Mouse (Mus musculus): ENCODE data around the gene Myl10. TPM values are rescaled to one million over a fixed set of nuclear protein-coding genes. Genes with fewer than 3 reads are reported as not detected.

Gene Myl10
- polyA plus RNA-seq, 1 experiment from 2014 or later, result 0.36 TPM

GRCm38 (mm10) chr5:136664497-136664896, 28.4 kb upstream of the Myl10 start:
- Histone ChIP-seq H3K4me2 (ENCODE audit: low read depth, low read length) (no peak overlapping the region), H3K4me3 (replicated peaks; ENCODE audit: low read length) (no peak overlapping the region), H3K27ac (ENCODE audit: low read length) (no peak overlapping the region), H3K4me1 (ENCODE audit: control insufficient read depth, insufficient read depth, low read length) (no peaks in the 10 kb centered on the region), H3K36me3 (ENCODE audit: control insufficient read depth, insufficient read depth, low read length) (no peaks in the 10 kb centered on the region), H3K9me3 (replicated peaks; ENCODE audit: control insufficient read depth, low read length) (no peaks in the 10 kb centered on the region), H3K9ac (ENCODE audit: low read length) (no peak overlapping the region), H3K27me3 (ENCODE audit: control insufficient read depth, insufficient read depth, low read length) (no peaks in the 10 kb centered on the region)
- 6% methylated on average over 9 of the region's 9 CpGs for WGBS
- ATAC-seq (ENCODE audit: insufficient read depth, low FRiP score), result no peak

- Histone ChIP-seq H3K27me3 (ENCODE audit: control insufficient read depth, insufficient read depth, low read length) (no peaks in the 10 kb centered on the region), H3K4me1 (ENCODE audit: control insufficient read depth, insufficient read depth, low read length) (no peaks in the 10 kb centered on the region), H3K36me3 (ENCODE audit: control insufficient read depth, insufficient read depth, low read length) (no peaks in the 10 kb centered on the region), H3K27ac (ENCODE audit: low read length) (no peak overlapping the region), H3K9me3 (replicated peaks; ENCODE audit: control insufficient read depth, low read length) (no peaks in the 10 kb centered on the region; the same call in 1 of the 2 replicates), H3K4me3 (replicated peaks; ENCODE audit: low read length) (no peak overlapping the region), H3K4me2 (ENCODE audit: low read depth, low read length) (no peak overlapping the region), H3K9ac (ENCODE audit: low read length) (no peak overlapping the region)
- ATAC-seq (ENCODE audit: insufficient read depth, low FRiP score), result no peak
- WGBS, result 80% methylated on average over 18 of the region's 18 CpGs
These were observed 16.5 kb upstream of the Myl10 start for GRCm38 (mm10) chr5:136676315-136677030.

GRCm38 (mm10) chr5:136678840-136679348, 14.1 kb upstream of the Myl10 start:
- Histone ChIP-seq H3K9ac (ENCODE audit: low read length) (no peak overlapping the region), H3K4me2 (ENCODE audit: low read depth, low read length) (no peak overlapping the region), H3K4me1 (ENCODE audit: control insufficient read depth, insufficient read depth, low read length) (no peaks in the 10 kb centered on the region), H3K9me3 (replicated peaks; ENCODE audit: control insufficient read depth, low read length) (no peaks in the 10 kb centered on the region; the same call in 1 of the 2 replicates), H3K4me3 (replicated peaks; ENCODE audit: low read length) (no peak overlapping the region), H3K36me3 (ENCODE audit: control insufficient read depth, insufficient read depth, low read length) (no peaks in the 10 kb centered on the region), H3K27me3 (ENCODE audit: control insufficient read depth, insufficient read depth, low read length) (no peaks in the 10 kb centered on the region), H3K27ac (ENCODE audit: low read length) (peak overlapping the region; percentile 46; the same call in 1 of the 2 replicates)
- ATAC-seq (ENCODE audit: insufficient read depth, low FRiP score), result peak; percentile 82
- WGBS, result 59% methylated on average over 6 of the region's 6 CpGs

GRCm38 (mm10) chr5:136686349-136686748, 6.6 kb upstream of the Myl10 start:
- no peak overlapping the region for H3K27ac ChIP-seq (ENCODE audit: low read length)
- no peaks in the 10 kb centered on the region for H3K9me3 ChIP-seq (replicated peaks; ENCODE audit: control insufficient read depth, low read length)
- no peak overlapping the region for H3K4me2 ChIP-seq (ENCODE audit: low read depth, low read length)
- ATAC-seq (ENCODE audit: insufficient read depth, low FRiP score), result no peak
- H3K4me1 ChIP-seq (ENCODE audit: control insufficient read depth, insufficient read depth, low read length), result no peaks in the 10 kb centered on the region
- H3K36me3 ChIP-seq (ENCODE audit: control insufficient read depth, insufficient read depth, low read length), result no peaks in the 10 kb centered on the region
- no peaks in the 10 kb centered on the region for H3K27me3 ChIP-seq (ENCODE audit: control insufficient read depth, insufficient read depth, low read length)
- no peak overlapping the region for H3K4me3 ChIP-seq (replicated peaks; ENCODE audit: low read length)
- 80% methylated on average over 4 of the region's 4 CpGs for WGBS
- H3K9ac ChIP-seq (ENCODE audit: low read length), result no peak overlapping the region

GRCm38 (mm10) chr5:136687561-136687960, 5.4 kb upstream of the Myl10 start:
- no peak overlapping the region for H3K9ac ChIP-seq (ENCODE audit: low read length)
- H3K4me2 ChIP-seq (ENCODE audit: low read depth, low read length), result no peak overlapping the region
- H3K9me3 ChIP-seq (replicated peaks; ENCODE audit: control insufficient read depth, low read length), result no peaks in the 10 kb centered on the region
- H3K4me3 ChIP-seq (replicated peaks; ENCODE audit: low read length), result no peak overlapping the region
- no peaks in the 10 kb centered on the region for H3K36me3 ChIP-seq (ENCODE audit: control insufficient read depth, insufficient read depth, low read length)
- WGBS, result 53% methylated on average over 7 of the region's 7 CpGs
- H3K4me1 ChIP-seq (ENCODE audit: control insufficient read depth, insufficient read depth, low read length), result no peaks in the 10 kb centered on the region
- no peaks in the 10 kb centered on the region for H3K27me3 ChIP-seq (ENCODE audit: control insufficient read depth, insufficient read depth, low read length)
- ATAC-seq (ENCODE audit: insufficient read depth, low FRiP score), result no peak
- H3K27ac ChIP-seq (ENCODE audit: low read length), result no peak overlapping the region

GRCm38 (mm10) chr5:136688841-136689240, 4.1 kb upstream of the Myl10 start:
- H3K36me3 ChIP-seq (ENCODE audit: control insufficient read depth, insufficient read depth, low read length), result no peaks in the 10 kb centered on the region
- no peaks in the 10 kb centered on the region for H3K9me3 ChIP-seq (replicated peaks; ENCODE audit: control insufficient read depth, low read length)
- no peaks in the 10 kb centered on the region for H3K4me1 ChIP-seq (ENCODE audit: control insufficient read depth, insufficient read depth, low read length)
- WGBS, result 59% methylated on average over 6 of the region's 6 CpGs
- H3K27me3 ChIP-seq (ENCODE audit: control insufficient read depth, insufficient read depth, low read length), result no peaks in the 10 kb centered on the region
- H3K4me3 ChIP-seq (replicated peaks; ENCODE audit: low read length), result no peak overlapping the region
- H3K9ac ChIP-seq (ENCODE audit: low read length), result no peak overlapping the region
- H3K4me2 ChIP-seq (ENCODE audit: low read depth, low read length), result no peak overlapping the region
- no peak for ATAC-seq (ENCODE audit: insufficient read depth, low FRiP score)
- H3K27ac ChIP-seq (ENCODE audit: low read length), result no peak overlapping the region

- Histone ChIP-seq H3K27me3 (ENCODE audit: control insufficient read depth, insufficient read depth, low read length) (no peaks in the 10 kb centered on the region), H3K4me2 (ENCODE audit: low read depth, low read length) (no peak overlapping the region), H3K4me3 (replicated peaks; ENCODE audit: low read length) (no peak overlapping the region), H3K27ac (ENCODE audit: low read length) (no peak overlapping the region), H3K9ac (ENCODE audit: low read length) (no peak overlapping the region), H3K36me3 (ENCODE audit: control insufficient read depth, insufficient read depth, low read length) (no peaks in the 10 kb centered on the region), H3K9me3 (replicated peaks; ENCODE audit: control insufficient read depth, low read length) (no peaks in the 10 kb centered on the region), H3K4me1 (ENCODE audit: control insufficient read depth, insufficient read depth, low read length) (no peaks in the 10 kb centered on the region)
- ATAC-seq (ENCODE audit: insufficient read depth, low FRiP score), result no peak
- 68% methylated on average over 3 of the region's 3 CpGs for WGBS
These were observed 1.8 kb upstream of the Myl10 start for GRCm38 (mm10) chr5:136691170-136691569.

GRCm38 (mm10) chr5:136693418-136693817, 472 bp downstream of the Myl10 start:
- no peak overlapping the region for H3K27ac ChIP-seq (ENCODE audit: low read length)
- no peak overlapping the region for H3K9ac ChIP-seq (ENCODE audit: low read length)

GRCm38 (mm10) chr5:136694976-136695375, 2.0 kb downstream of the Myl10 start:
- ATAC-seq (ENCODE audit: insufficient read depth, low FRiP score), result no peak
- no peaks in the 10 kb centered on the region for H3K9me3 ChIP-seq (replicated peaks; ENCODE audit: control insufficient read depth, low read length)
- WGBS, result 65% methylated on average over 6 of the region's 6 CpGs

More at GRCm38 (mm10) chr5:136693418-136693817, 472 bp downstream of the Myl10 start:
- Histone ChIP-seq H3K4me1 (ENCODE audit: control insufficient read depth, insufficient read depth, low read length) (no peaks in the 10 kb centered on the region), H3K4me3 (replicated peaks; ENCODE audit: low read length) (no peak overlapping the region), H3K36me3 (ENCODE audit: control insufficient read depth, insufficient read depth, low read length) (no peaks in the 10 kb centered on the region), H3K4me2 (ENCODE audit: low read depth, low read length) (no peak overlapping the region), H3K9me3 (replicated peaks; ENCODE audit: control insufficient read depth, low read length) (no peaks in the 10 kb centered on the region), H3K27me3 (ENCODE audit: control insufficient read depth, insufficient read depth, low read length) (no peaks in the 10 kb centered on the region)
- WGBS, result 75% methylated on average over 7 of the region's 7 CpGs
- ATAC-seq (ENCODE audit: insufficient read depth, low FRiP score), result no peak

More at GRCm38 (mm10) chr5:136694976-136695375, 2.0 kb downstream of the Myl10 start:
- Histone ChIP-seq H3K27me3 (ENCODE audit: control insufficient read depth, insufficient read depth, low read length) (no peaks in the 10 kb centered on the region), H3K36me3 (ENCODE audit: control insufficient read depth, insufficient read depth, low read length) (no peaks in the 10 kb centered on the region), H3K9ac (ENCODE audit: low read length) (no peak overlapping the region), H3K4me3 (replicated peaks; ENCODE audit: low read length) (no peak overlapping the region), H3K27ac (ENCODE audit: low read length) (no peak overlapping the region), H3K4me2 (ENCODE audit: low read depth, low read length) (no peak overlapping the region), H3K4me1 (ENCODE audit: control insufficient read depth, insufficient read depth, low read length) (no peaks in the 10 kb centered on the region)

All from stomach, embryonic 16.5 days (tissue).